Mouse (Mus musculus) myocyte (in vitro differentiated cells): ENCODE measurements around the gene Emc10.

Experiments used
- MAX ChIP-seq: IDR thresholded peaks from one replicate; pipeline ENCODE4 v1.6.1; 2011; ENCODE audit warnings: low read depth, mild to moderate bottlenecking, control low read depth
- MYOD1 ChIP-seq, 3 experiments: IDR thresholded peaks; one replicate each; pipeline ENCODE4 v1.6.1; 2011; ENCODE audit warnings: control low read depth in 2 of 3, low read depth in 2 of 3, mild to moderate bottlenecking in 2 of 3, moderate library complexity in 1 of 3; ENCODE audit not compliant: insufficient read length in 2 of 3, control insufficient read depth in 1 of 3
- MYOG ChIP-seq, 3 experiments: IDR thresholded peaks; one replicate each; pipeline ENCODE4 v1.6.1; 2011; ENCODE audit warnings: control low read depth in 2 of 3, low read depth in 2 of 3, mild to moderate bottlenecking in 2 of 3; ENCODE audit not compliant: insufficient read length in 2 of 3, control insufficient read depth in 1 of 3, insufficient read depth in 1 of 3
- POLR2A ChIP-seq: IDR thresholded peaks from one replicate; pipeline ENCODE4 v1.6.1; 2011; ENCODE audit warnings: low read depth, mild to moderate bottlenecking, control low read depth, moderate library complexity; ENCODE audit not compliant: insufficient read length
- POLR2AphosphoS2 ChIP-seq: IDR thresholded peaks from one replicate; pipeline ENCODE4 v1.6.1; 2011; ENCODE audit warnings: low read depth, control low read depth; ENCODE audit not compliant: insufficient read length
- REST ChIP-seq: IDR thresholded peaks from one replicate; pipeline ENCODE4 v1.6.1; 2011; ENCODE audit warnings: mild to moderate bottlenecking, control low read depth, moderate library complexity; ENCODE audit not compliant: insufficient read depth, insufficient read length
- SRF ChIP-seq: IDR thresholded peaks from one replicate; pipeline ENCODE4 v1.6.1; 2011; ENCODE audit warnings: low read depth; ENCODE audit not compliant: control insufficient read depth, insufficient read length
- TCF12 ChIP-seq: IDR thresholded peaks from one replicate; pipeline ENCODE4 v1.6.1; 2011; ENCODE audit warnings: mild to moderate bottlenecking, control low read depth; ENCODE audit not compliant: poor library complexity, insufficient read depth, severe bottlenecking

- TF ChIP-seq POLR2AphosphoS2 (no peak), MYOG (IDR thresholded peaks at IDR 0.05; ENCODE audit: control insufficient read depth in 1 of 3, insufficient read depth in 1 of 3, insufficient read length in 2 of 3, low read depth in 2 of 3) (no peak), TCF12 (no peak), POLR2A (no peak), MAX (no peak), REST (no peak), SRF (no peak), MYOD1 (IDR thresholded peaks at IDR 0.05; ENCODE audit: control insufficient read depth in 1 of 3, insufficient read length in 2 of 3, low read depth in 2 of 3) (no peak)
Measured at GRCm38 (mm10) chr7:44445528-44445923, 50.8 kb downstream of the Emc10 start.
